In the genomic region with DNA sequence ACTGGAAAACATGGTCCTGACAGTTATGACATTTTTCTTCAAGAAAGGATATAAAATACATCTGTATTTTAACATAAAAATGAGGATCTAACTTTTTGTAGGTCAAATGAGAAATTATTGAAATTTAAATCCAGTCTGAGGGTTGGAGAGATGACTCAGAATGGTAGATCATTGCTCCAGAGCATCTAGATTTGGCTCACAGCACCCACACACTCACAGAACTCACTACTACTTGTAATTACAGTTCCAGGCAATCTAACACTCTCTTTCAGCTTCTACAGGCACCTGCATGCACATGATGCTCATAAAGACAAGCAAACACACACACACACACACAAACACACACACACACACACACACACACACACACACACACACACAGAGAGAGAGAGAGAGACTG, we compare ENCODE assay signal across 12 mouse cellular contexts.
"Had no signal": no experiment of that assay in that cellular context is flagged by ENCODE, and none has a peak within 500 bp of the region (broad histone marks: within the 10 kb centered on the region; RNA-seq: fewer than 3 reads in every experiment).

No protein-coding gene starts in this region.

- DNase-seq: kidney, adult 2 months; kidney, postnatal 25 days; layer of hippocampus, adult 9-11 months; liver, embryonic 13.5 days; lung, adult 2 months; lung, postnatal 14 days; right cerebral cortex, postnatal 14 days; spleen, adult 18-20 months; thymus, adult 18-20 months; thymus, postnatal 36 days had no signal

- ATAC-seq: intestine, embryonic 16.5 days; midbrain, embryonic 15.5 days had no signal
